Mouse (Mus musculus): ENCODE data around the gene Itga11. TPM values are rescaled to one million over a fixed set of nuclear protein-coding genes. Genes with fewer than 3 reads are reported as not detected.
"Not testable (repeated sequence)": the region's sequence is repeated elsewhere in the genome, so short reads cannot be mapped to it uniquely, and the experiment has no call there.

Itga11 gene
- total RNA-seq, 2 experiments from 2014 or later: not detected

DNA sequence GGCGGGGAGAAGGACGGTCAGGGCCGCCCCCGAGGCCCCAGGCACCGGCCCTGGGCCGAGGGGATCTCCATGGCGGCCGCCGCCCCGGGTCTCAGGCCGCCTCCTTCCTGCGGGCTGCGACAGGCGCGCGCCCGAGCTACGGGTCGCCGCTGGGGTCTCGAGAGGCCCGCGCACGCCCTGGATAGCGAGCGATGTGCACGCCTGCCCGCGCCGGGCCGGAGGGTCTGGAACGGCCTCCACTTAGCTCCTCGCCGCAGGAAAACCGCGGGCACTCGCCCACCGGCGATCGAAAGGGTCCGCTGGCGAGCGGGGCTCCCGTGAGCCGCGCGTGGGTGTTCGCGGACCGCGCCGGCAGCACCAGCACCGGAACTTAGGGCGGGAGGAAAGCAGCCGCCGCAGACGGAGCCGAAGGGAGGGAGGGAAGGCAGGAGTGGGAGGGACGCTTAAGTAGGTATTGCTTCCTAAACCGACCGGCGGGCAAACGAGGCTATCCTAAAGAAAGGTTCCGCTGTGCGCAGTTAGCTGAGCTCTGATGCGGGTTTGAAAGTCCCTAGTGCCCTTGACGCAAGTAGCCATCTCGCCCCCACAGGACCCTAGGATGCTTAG, 134.0 kb downstream of the Itga11 start, which contains the start of gene Fem1b:
Gene Fem1b, minus strand, starts transcription at position 419 of the 606 bp plus-strand sequence.
- peak; percentile 77 for ATAC-seq (replicated peaks; ENCODE audit: low FRiP score, low TSS enrichment, poor library complexity, severe bottlenecking)

DNA sequence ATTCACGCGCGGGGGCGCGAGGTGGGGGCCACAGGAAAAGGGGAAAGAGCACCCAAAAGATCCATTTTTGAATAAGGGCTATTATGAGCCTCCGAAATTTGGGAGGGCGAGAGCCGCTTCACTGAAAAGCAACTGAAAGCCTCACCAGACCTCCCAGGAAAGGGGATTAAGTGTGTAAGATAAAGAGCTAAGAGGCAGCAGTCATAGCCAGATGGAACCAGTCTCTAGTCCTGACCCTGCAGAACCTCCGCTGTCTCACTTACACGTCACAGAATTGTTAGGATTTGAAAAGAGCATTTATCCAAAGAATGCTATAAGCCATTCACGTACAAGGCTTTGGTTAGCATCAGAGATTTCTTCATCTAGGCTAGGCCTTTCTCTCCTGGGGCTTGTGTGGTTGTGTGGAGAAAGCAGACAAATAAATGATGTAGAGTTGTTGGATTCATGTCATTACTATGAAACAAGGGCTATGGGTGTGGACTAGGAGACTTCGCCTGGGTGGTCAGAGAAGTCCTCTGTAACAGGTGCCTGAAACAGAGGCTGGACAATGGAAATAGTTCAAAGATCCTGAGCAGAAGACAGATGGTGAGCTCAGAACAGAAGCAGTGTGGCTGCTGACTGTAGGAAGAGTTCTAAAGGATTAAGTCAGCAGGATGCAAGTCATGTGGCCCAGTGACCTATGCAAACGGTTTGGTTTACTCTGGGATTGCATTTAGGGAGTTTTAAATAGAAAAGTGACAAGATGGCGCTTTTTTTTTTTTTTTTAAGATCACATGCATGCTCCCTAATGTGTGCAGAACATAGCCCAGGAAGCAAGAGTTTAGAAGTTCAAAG, 134.8 kb downstream of the Itga11 start:
- ATAC-seq (replicated peaks; ENCODE audit: low FRiP score, low TSS enrichment, poor library complexity, severe bottlenecking): peak; percentile 2; the same call in 1 of the 2 replicates

- no peak for ATAC-seq (replicated peaks; ENCODE audit: low FRiP score, low TSS enrichment, poor library complexity, severe bottlenecking)
Measured at GRCm38 (mm10) chr9:62814751-62815150, 137.1 kb downstream of the Itga11 start.

- no peak for ATAC-seq (replicated peaks; ENCODE audit: low FRiP score, low TSS enrichment, poor library complexity, severe bottlenecking)
Measured at GRCm38 (mm10) chr9:62816323-62817098, 138.9 kb downstream of the Itga11 start.

DNA sequence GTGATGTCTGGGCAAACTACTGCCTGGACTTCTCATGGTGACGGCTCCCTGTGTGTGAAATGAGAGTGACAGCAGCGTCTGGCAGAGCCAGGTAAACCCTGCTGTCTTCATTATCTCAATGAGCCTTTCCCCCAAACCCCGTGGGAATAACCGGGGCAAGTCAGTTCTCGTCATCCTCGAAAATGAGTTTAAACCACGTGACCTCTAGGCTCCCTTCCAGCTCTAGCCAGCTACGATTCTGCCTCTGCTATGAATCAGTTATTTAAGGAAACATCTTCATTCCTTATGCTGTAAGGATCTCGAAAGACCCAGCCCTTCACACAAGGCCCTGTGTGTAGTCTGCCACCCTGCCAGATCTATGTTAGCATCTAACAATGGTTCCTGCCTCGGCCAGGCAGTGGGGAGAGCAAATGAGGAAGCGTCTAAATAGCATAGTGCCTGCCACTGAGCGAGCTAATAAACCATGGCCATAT, 139.5 kb downstream of the Itga11 start:
- ATAC-seq (replicated peaks; ENCODE audit: low FRiP score, low TSS enrichment, poor library complexity, severe bottlenecking): no peak

DNA sequence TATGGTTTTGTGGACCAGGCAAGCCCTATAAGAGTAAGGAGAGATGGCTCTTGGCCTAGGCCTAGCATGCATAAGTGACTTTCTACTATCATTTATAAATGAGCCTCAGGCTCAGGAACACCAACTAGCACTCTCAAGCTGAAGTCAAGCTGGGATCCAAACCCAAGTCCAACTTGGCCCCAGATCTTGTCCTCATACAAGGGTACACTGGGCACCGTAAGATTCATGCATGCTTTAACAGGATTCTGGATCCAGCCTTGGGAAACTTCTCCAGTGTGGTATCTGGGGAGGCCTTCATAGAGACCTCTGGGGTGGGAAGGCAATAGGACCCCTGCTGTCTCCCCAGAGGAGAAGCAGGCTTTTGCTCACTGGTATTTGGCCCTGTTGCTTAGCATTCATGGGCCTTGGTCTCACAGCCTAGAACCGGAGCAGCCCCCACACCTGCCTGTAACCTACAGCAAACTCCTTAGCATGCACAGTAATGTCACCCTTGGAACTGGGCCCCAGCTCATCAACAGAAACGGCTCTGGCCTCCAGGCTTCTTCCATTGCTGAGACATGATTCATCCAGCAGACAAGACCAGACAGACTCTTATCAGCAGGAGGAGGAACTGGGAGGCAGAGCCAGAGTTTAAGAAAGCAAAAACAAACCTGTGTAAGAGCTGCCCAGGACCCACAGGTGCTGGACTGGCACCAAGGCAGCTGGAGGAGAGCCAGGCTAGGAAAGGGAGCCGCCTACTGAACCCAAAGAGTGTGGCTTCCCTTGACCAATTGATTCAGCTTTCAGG, 140.4 kb downstream of the Itga11 start:
- peak; percentile 37; the same call in 1 of the 2 replicates for ATAC-seq (replicated peaks; ENCODE audit: low FRiP score, low TSS enrichment, poor library complexity, severe bottlenecking)

DNA sequence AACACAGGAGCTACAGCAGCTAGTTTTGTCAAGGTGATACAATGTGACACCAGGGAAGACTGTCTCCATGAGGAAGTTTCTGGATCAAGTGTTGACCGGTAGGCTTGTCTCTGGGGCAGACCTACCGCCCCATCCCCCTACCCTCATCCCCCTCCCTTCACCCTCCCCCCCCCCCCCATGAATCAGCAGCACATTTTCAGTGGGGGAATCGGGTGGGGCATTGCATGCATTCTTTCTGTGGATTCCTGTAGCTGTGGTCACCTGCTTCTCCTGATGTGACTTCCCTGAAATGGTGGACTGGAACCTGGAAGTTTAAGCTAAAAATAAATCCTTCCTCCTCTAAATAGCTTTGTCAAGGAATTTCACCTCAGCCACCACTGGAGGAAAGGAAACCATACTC, 141.9 kb downstream of the Itga11 start:
- ATAC-seq (replicated peaks; ENCODE audit: low FRiP score, low TSS enrichment, poor library complexity, severe bottlenecking): no peak

- not testable (repeated sequence) for ATAC-seq (replicated peaks; ENCODE audit: low FRiP score, low TSS enrichment, poor library complexity, severe bottlenecking)
Measured at GRCm38 (mm10) chr9:62819910-62820309, 142.3 kb downstream of the Itga11 start.

GRCm38 (mm10) chr9:62820829-62821228, 143.2 kb downstream of the Itga11 start:
- ATAC-seq (replicated peaks; ENCODE audit: low FRiP score, low TSS enrichment, poor library complexity, severe bottlenecking): no peak

DNA sequence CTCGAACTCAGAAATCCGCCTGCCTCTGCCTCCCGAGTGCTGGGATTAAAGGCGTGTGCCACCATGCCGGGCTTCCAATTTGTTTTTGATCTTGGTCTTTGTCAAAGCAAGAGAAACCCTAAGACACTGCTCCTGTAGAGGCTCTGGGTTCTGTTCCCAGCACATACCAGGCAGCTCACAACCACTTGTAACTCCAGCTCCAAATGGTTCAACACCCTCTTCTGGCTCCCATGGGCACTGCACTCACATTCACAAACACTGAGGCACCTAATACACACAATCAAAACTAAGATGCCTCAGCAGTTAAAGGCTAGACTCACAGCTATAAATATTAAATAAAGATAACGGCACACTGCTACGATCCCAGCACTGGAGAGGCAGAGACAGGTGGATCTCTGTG, 144.2 kb downstream of the Itga11 start:
- no peak for ATAC-seq (replicated peaks; ENCODE audit: low FRiP score, low TSS enrichment, poor library complexity, severe bottlenecking)

- no peak for ATAC-seq (replicated peaks; ENCODE audit: low FRiP score, low TSS enrichment, poor library complexity, severe bottlenecking)
Measured at GRCm38 (mm10) chr9:62825791-62826393, 148.3 kb downstream of the Itga11 start.

GRCm38 (mm10) chr9:62826456-62826855, 148.8 kb downstream of the Itga11 start:
- no peak for ATAC-seq (replicated peaks; ENCODE audit: low FRiP score, low TSS enrichment, poor library complexity, severe bottlenecking)

- peak; percentile 46 for ATAC-seq (replicated peaks; ENCODE audit: low FRiP score, low TSS enrichment, poor library complexity, severe bottlenecking)
Measured at GRCm38 (mm10) chr9:62827939-62828652, 150.5 kb downstream of the Itga11 start.

- ATAC-seq (replicated peaks; ENCODE audit: low FRiP score, low TSS enrichment, poor library complexity, severe bottlenecking): peak; percentile 97
Measured at GRCm38 (mm10) chr9:62828662-62829086, 151.0 kb downstream of the Itga11 start.

GRCm38 (mm10) chr9:62829877-62830276, 152.3 kb downstream of the Itga11 start:
- ATAC-seq (replicated peaks; ENCODE audit: low FRiP score, low TSS enrichment, poor library complexity, severe bottlenecking): no peak

Data from megakaryocyte-erythroid progenitor cell, adult 5-6 weeks (primary cell).